Mouse (Mus musculus): ENCODE data around the gene Ear6. TPM values are rescaled to one million over a fixed set of nuclear protein-coding genes. Genes with fewer than 3 reads are reported as not detected.

Gene Ear6
- total RNA-seq, 1 experiment from 2014 or later = not detected

DNA sequence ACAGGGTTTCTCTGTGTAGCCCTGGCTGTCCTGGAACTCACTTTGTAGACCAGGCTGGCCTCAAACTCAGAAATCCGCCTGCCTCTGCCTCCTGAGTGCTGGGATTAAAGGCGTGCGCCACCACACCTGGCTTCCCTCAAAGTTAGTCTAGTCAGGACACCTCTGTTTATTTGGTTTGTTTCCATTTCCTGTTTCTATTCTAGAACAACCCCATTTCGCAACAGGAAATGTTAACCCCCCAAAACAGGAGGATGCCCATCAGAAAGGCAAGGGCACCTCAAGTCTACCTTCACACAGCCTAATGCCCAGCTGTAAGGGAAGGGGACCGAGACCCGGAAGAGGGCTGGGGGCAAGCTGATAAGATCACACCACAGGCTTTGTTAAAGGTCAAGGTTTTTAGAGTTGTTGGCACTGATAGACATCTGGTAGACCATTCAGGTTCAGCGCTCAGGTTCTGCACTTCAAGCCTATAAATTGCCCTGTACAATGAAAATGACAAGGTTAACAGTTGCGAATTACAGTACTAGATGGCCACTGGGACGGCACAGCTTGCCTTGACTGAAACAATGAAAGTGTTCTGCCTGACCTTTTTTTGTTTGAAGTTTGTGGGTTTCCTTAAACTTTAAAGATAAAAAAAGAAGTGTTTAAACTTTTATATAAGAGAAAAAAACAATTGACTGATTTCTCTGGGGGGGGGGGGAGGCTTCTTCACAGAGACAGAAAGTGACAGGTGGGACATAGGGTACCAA, 38.9 kb downstream of the Ear6 start, which contains the start of gene Slc39a2:
Gene Slc39a2 (plus strand): TSS at position 699 of the 749 bp plus-strand sequence.
- no peak for ATAC-seq (ENCODE audit: extremely low read depth, insufficient number of reproducible peaks, low FRiP score, poor library complexity, severe bottlenecking)

DNA sequence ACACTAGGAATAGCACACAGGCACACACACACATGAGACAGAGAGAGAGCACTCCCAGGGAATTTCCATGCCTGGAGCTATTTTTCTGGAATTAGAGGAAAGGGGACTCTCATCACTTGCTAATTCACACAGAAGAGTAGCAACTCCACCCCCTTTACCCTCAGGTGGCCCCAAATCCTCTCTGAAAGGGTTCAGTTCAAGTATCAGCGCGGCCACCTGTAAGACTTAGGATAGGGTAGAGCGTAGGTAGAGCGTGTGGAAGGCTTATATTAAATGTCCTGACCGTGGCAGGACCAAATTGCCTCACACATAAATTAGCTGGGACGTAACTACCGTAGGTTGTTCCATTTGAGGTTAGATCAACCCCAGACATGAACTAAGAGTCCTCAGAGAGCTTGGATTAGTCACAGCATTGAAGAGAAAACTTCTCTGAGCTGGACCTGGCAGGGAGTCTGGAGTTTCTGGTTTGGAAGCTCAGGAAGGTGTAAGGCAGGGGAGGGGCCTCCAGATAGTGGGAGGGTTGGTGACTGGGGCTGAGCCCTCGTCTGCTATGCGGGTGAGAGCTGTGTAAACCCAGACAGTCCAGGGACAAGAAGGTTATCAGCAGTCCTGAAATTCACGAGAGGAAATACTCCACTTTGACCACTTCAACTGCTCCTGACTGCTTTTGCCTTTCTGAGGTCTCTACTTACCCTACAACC, 39.7 kb downstream of the Ear6 start:
- no peak for ATAC-seq (ENCODE audit: extremely low read depth, insufficient number of reproducible peaks, low FRiP score, poor library complexity, severe bottlenecking)

DNA sequence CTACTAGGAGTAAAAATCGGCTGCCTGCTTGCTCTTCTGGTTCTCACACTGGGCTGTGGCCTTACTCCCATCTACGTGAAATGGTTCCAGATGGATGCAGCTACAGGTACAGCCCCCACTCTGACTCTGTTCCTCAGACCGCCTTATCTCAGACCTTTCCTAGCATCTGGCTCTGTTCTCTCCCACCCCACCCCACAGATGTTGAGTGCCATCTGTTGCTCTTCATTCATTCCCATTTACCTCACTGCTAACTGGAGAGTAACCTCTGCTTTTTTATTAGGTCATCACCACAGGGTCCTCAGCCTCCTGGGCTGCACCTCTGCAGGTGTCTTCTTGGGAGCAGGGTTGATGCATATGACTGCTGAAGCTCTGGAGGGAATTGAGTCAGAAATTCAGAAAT, 40.3 kb downstream of the Ear6 start:
- no peak for ATAC-seq (ENCODE audit: extremely low read depth, insufficient number of reproducible peaks, low FRiP score, poor library complexity, severe bottlenecking)

DNA sequence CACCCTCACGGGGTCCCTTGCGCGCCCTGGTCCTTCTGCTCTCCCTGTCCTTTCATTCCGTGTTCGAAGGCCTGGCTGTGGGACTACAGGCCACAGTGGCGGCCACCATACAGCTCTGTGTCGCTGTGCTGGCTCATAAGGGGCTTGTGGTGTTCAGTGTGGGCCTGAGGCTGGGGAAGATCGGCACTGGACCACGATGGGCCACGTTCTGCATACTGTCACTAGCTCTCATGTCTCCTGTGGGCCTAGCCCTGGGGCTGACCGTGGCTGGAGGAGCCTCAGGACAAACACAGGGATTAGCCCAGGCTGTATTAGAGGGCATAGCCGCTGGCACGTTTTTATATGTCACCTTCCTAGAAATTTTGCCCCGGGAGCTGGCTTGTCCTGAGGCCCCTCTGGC, 41.6 kb downstream of the Ear6 start:
- ATAC-seq (ENCODE audit: extremely low read depth, insufficient number of reproducible peaks, low FRiP score, poor library complexity, severe bottlenecking) = no peak

DNA sequence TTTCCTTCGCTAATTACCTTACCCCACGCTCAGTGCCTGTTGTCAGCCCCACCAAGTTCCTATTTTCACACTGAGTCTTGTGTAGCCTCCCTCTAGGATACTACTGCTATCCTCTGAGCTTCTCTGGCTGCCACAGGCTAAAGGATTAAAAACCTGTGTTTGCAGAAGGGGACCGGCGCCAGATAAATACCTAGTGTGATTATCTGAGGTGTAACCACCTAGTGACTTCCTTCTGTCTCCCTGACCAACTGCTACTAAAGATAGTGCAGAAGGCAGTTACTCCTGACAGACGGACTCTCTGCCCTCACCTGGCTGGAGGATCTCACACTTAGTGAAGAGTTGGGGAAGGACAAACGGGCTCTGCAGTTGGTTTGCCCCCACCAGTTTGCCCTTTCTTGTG, 42.5 kb downstream of the Ear6 start:
- no peak for ATAC-seq (ENCODE audit: extremely low read depth, insufficient number of reproducible peaks, low FRiP score, poor library complexity, severe bottlenecking)

DNA sequence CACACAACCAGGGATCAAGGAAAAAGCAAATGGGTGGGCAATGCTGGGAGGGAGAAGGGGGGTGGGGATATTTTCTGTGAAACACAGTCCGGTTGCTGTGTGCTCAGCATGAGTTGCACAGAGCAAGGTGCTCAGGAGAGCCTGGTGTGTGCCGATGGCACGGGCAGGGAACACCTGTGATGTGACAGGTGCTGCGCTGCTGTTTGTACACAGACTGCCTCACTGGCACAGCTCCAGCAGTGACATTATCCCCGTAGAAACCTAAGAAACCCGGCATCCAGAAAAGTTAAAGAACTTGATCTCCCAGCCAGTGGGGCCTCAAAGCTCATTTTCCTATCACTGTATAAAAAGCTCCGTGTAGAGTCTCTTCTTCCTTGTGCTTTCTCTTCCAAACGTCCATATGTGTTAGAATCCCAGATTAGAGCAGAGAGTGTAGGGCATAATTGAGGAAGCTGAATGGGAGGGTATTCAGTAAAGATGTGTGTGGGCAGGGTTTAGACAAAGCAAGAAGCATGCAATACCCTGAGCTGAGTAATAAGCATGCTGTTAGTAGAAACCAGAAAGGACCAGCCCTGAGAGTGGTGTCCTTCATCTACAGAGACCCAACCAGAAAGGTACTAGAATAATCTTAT, 43.2 kb downstream of the Ear6 start:
- ATAC-seq (ENCODE audit: extremely low read depth, insufficient number of reproducible peaks, low FRiP score, poor library complexity, severe bottlenecking) = no peak

DNA sequence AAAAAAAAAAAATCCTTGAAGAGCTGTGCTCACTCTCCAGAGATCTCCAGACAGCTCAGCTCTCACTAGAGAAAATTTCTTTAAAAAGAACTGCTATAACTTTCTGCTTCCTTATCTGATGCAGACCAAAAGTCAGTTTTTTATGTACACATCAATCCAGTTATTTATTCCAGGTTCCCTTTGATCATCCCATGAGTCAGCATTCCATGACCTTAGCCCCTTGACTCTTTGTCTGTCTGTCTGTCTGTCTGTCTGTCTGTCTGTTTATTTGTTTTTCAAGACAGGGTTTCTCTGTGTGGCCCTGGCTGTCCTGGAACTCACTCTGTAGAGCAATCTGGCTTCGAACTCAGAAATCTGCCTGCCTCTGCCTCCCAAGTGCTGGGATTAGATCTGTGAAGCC, 45.9 kb downstream of the Ear6 start:
- no peak for ATAC-seq (ENCODE audit: extremely low read depth, insufficient number of reproducible peaks, low FRiP score, poor library complexity, severe bottlenecking)

DNA sequence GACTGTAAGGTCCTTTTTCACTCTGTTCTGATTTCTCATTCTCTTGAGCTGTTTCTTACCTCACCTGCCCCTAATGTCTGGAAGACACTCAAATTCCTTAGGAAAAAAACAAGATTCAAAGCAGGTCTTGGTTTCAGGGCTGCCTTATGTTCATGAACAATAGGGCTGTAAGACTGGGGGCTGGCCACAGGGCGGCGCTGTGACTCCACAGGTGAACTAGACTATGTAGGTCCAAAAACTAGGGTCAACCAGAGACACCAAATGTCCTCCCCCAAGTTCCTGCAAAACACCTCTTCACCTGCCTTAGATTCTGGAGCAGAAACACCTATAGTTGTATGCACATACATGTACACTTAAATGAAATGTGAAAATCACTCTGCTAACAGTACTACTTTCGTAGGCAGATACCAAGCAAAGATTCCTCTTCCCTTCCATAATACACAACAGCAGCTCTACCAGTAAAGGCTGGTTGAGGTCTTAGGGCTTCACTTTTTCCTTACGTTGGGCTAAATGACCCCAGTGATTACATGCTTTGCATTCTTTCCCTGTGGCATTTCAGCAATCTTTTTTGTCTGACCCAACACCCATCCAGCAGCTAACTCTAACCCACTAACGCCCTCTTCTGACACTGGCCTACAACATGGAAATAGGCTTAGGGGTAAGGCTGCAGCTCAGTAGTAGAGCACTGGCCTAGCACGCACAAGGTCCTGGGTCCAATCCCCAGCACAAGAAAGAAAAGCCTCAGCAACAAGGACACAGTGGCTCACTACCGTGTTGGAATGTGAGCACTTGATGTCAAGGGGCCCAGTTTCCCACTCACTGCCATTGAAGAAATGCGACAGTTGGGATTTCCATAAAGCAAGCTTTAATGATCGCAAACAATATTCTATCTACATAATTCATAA, 49.6 kb downstream of the Ear6 start:
- ATAC-seq (ENCODE audit: extremely low read depth, insufficient number of reproducible peaks, low FRiP score, poor library complexity, severe bottlenecking) = peak; percentile 55; the same call in 1 of the 2 replicates

DNA sequence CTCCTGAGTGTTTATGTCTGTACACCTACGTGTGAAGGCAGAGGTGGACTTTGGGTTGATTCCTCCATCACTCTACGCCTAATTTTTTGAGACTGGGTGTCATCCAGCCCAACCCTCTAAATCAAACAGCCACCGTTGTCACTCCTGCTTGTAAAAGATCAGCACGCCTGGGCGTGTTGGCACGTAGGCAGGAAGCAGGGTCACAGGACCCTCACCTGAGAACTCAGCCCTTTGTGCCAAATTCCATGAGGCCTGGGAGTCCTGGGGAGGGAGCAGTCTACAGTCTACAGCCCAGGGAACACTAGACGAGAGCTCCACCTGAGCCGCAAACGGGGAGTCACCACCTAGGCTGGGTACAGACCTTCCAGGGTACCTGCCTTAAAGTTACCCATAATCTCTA, 50.3 kb downstream of the Ear6 start:
- no peak for ATAC-seq (ENCODE audit: extremely low read depth, insufficient number of reproducible peaks, low FRiP score, poor library complexity, severe bottlenecking)

Other genes starting within 250 kb of the Ear6 start
- not detected in 2 replicates for gene Gm17078, start 242.4 kb upstream of the Ear6 start, total RNA-seq (2017)
- not detected in 2 replicates for gene Gm4181, start 218.0 kb upstream of the Ear6 start, total RNA-seq (2017)
- gene Gm17079, start 158.2 kb upstream of the Ear6 start, total RNA-seq (2017) = not detected in 2 replicates
- gene Gm5800, start 136.5 kb upstream of the Ear6 start, total RNA-seq (2017) = not detected in 2 replicates
- gene Ang4, start 80.1 kb upstream of the Ear6 start, total RNA-seq (2017) = not detected in 2 replicates
- not detected in 2 replicates for gene AY358078, start 53.7 kb upstream of the Ear6 start, total RNA-seq (2017)
- 23.1 and 25.8 TPM in 2 replicates for gene Mettl17, start 31.1 kb downstream of the Ear6 start, total RNA-seq (2017)
- 0.37 and 0.58 TPM in 2 replicates for gene Slc39a2, start 39.2 kb downstream of the Ear6 start, total RNA-seq (2017)
- gene Ndrg2, start 60.5 kb downstream of the Ear6 start, total RNA-seq (2017) = 0.74 and 4.7 TPM in 2 replicates
- not detected in 2 replicates for gene Tppp2, start 64.7 kb downstream of the Ear6 start, total RNA-seq (2017)
- gene Rnase13, start 69.1 kb downstream of the Ear6 start, total RNA-seq (2017) = not detected in 2 replicates
- 1.5 TPM in 1 of 2 replicates, not detected in the other for gene Arhgef40, start 131.0 kb downstream of the Ear6 start, total RNA-seq (2017)
- not detected in 2 replicates for gene Tmem253, start 162.0 kb downstream of the Ear6 start, total RNA-seq (2017)
- 5.1 and 5.8 TPM in 2 replicates for gene Zfp219, start 167.0 kb downstream of the Ear6 start, total RNA-seq (2017)
- not detected in 2 replicates for gene Olfr221, start 188.8 kb downstream of the Ear6 start, total RNA-seq (2017)